Mouse (Mus musculus): Measurements from ENCODE around the gene Gm21788.
"Not testable (repeated sequence)": the region's sequence is repeated elsewhere in the genome, so short reads cannot be mapped to it uniquely, and the experiment has no call there.

Gm21788 gene

DNA sequence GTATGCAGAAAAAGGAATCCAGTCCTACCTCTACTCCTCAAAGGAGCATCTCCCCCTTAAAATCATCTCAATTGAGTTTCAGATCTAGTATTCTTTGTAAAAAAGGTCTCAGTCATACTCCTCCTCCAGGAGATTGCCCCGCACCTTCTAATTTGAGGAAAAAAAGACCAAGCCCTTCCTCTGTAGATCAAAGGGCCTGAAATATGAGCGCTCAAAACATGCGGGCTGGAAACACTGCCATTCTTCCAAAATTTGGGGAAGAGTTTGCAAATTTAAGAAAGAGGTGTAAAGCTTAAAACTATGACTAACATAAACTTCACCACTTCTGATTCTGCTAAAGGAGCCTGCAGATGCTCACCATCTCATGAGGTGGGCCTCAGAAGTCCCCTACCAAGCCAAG is at the start of gene Gm21788:
TSS of gene Gm21788 (plus strand) at position 301 of the 400 bp plus-strand sequence.
- DNase-seq (ENCODE audit: low spot score in 2 of 2), result not testable (repeated sequence)

Data from urinary bladder, postnatal 36 days (tissue).